Mouse (Mus musculus) layer of hippocampus, adult 8-10 months (tissue): Measurements from ENCODE around the gene Rasgrp3. TPM values are rescaled to one million over a fixed set of nuclear protein-coding genes. Genes with fewer than 3 reads are reported as not detected.

Experiments used
- DNase-seq, 2 experiments: peaks; one replicate each; pipeline ENCODE4 v3.0.0; 2022; ENCODE audit warnings: low spot score in 2 of 2
- total RNA-seq, 4 experiments: library from RNA; stranded (reverse); gene quantifications; 2 replicates each; pipeline ENCODE4 v1.2.4; 2022

Rasgrp3 gene
- total RNA-seq, 4 experiments from 2014 or later: 13.7 to 31.8 (median 24.5) TPM

- DNase-seq: no peak
Observed at GRCm38 (mm10) chr17:75495213-75495612, 59.5 kb downstream of the Rasgrp3 start.

GRCm38 (mm10) chr17:75498241-75498651 is 62.5 kb downstream of the Rasgrp3 start:
- peak in 1 of 2 experiments; percentile 22 for DNase-seq

GRCm38 (mm10) chr17:75503031-75503430 is 67.3 kb downstream of the Rasgrp3 start:
- no peak for DNase-seq

GRCm38 (mm10) chr17:75505053-75505452 is 69.4 kb downstream of the Rasgrp3 start:
- no peak for DNase-seq

- no peak for DNase-seq
Observed at GRCm38 (mm10) chr17:75506097-75506675, 70.5 kb downstream of the Rasgrp3 start.

- DNase-seq: no peak
Observed at GRCm38 (mm10) chr17:75506708-75507641, 71.3 kb downstream of the Rasgrp3 start.

GRCm38 (mm10) chr17:75509257-75509656 is 73.6 kb downstream of the Rasgrp3 start:
- DNase-seq: no peak

- no peak for DNase-seq
Observed at GRCm38 (mm10) chr17:75516591-75516990, 80.9 kb downstream of the Rasgrp3 start.

GRCm38 (mm10) chr17:75518181-75518901 is 82.6 kb downstream of the Rasgrp3 start:
- no peak for DNase-seq

GRCm38 (mm10) chr17:75519239-75519900 is 83.7 kb downstream of the Rasgrp3 start:
- no peak for DNase-seq

GRCm38 (mm10) chr17:75521236-75521842 is 85.6 kb downstream of the Rasgrp3 start:
- no peak for DNase-seq

GRCm38 (mm10) chr17:75522347-75523065 is 86.8 kb downstream of the Rasgrp3 start:
- DNase-seq: no peak

GRCm38 (mm10) chr17:75523812-75524211 is 88.1 kb downstream of the Rasgrp3 start:
- no peak for DNase-seq

- DNase-seq: no peak
Observed at GRCm38 (mm10) chr17:75526411-75526810, 90.7 kb downstream of the Rasgrp3 start.

- no peak for DNase-seq
Observed at GRCm38 (mm10) chr17:75529222-75529935, 93.7 kb downstream of the Rasgrp3 start.

- no peak for DNase-seq
Observed at GRCm38 (mm10) chr17:75532469-75532986, 96.8 kb downstream of the Rasgrp3 start.

GRCm38 (mm10) chr17:75534314-75535020 is 98.8 kb downstream of the Rasgrp3 start:
- DNase-seq: no peak

- no peak for DNase-seq
Observed at GRCm38 (mm10) chr17:75535612-75536011, 99.9 kb downstream of the Rasgrp3 start.
